Mouse (Mus musculus): ENCODE measurements around the gene Tmem223. TPM values are rescaled to one million over a fixed set of nuclear protein-coding genes. Genes with fewer than 3 reads are reported as not detected.

Tmem223 gene
- 195 and 202 TPM in 2 replicates for polyA plus RNA-seq (2015; fragmentation: Nextera tagmentation; extraction: Ambion mirVana)

GRCm38 (mm10) chr19:8770567-8771270, at the start of gene Tmem223:
TSS of gene Tmem223 (plus strand) at chr19:8770996.
- Histone ChIP-seq H3K4me3 (ENCODE audit: low read depth, low read length) (peak within 1 kb of the TSS; percentile 69), H3K9ac (ENCODE audit: low read depth, low read length) (peak within 1 kb of the TSS; percentile 92), H3K36me3 (ENCODE audit: control insufficient read depth, insufficient read depth, low read length) (peaks cover 36% of the 10 kb centered on the region), H3K9me3 (replicated peaks; ENCODE audit: control insufficient read depth, low read length, poor library complexity, severe bottlenecking) (no peaks in the 10 kb centered on the region), H3K4me2 (ENCODE audit: low read length) (peak within 1 kb of the TSS; percentile 74), H3K27me3 (ENCODE audit: control insufficient read depth, insufficient read depth, low read depth, low read length) (no peaks in the 10 kb centered on the region), H3K27ac (ENCODE audit: low read length) (peak within 1 kb of the TSS; percentile 88), H3K4me1 (ENCODE audit: control insufficient read depth, insufficient read depth, low read length) (peaks cover 29% of the 10 kb centered on the region)
- WGBS, result 17% methylated on average over 29 of the region's 29 CpGs
- peak; percentile 38; the same call in 1 of the 2 replicates for ATAC-seq

GRCm38 (mm10) chr19:8721378-8721777, 49.4 kb upstream of the Tmem223 start:
- Histone ChIP-seq H3K36me3 (ENCODE audit: control insufficient read depth, insufficient read depth, low read length) (peaks cover 18% of the 10 kb centered on the region), H3K4me3 (ENCODE audit: low read depth, low read length) (peak overlapping the region; percentile 78; the same call in 1 of the 2 replicates), H3K9me3 (replicated peaks; ENCODE audit: control insufficient read depth, low read length, poor library complexity, severe bottlenecking) (no peaks in the 10 kb centered on the region), H3K27me3 (ENCODE audit: control insufficient read depth, insufficient read depth, low read depth, low read length) (no peaks in the 10 kb centered on the region), H3K9ac (ENCODE audit: low read depth, low read length) (no peak overlapping the region), H3K27ac (ENCODE audit: low read length) (no peak overlapping the region), H3K4me2 (ENCODE audit: low read length) (peak overlapping the region; percentile 60), H3K4me1 (ENCODE audit: control insufficient read depth, insufficient read depth, low read length) (peaks cover 30% of the 10 kb centered on the region)
- WGBS, result 97% methylated on average over 1 of the region's 1 CpGs
- ATAC-seq, result no peak

- Histone ChIP-seq H3K4me2 (ENCODE audit: low read length) (peak overlapping the region; percentile 60), H3K36me3 (ENCODE audit: control insufficient read depth, insufficient read depth, low read length) (peaks cover 19% of the 10 kb centered on the region), H3K9me3 (replicated peaks; ENCODE audit: control insufficient read depth, low read length, poor library complexity, severe bottlenecking) (no peaks in the 10 kb centered on the region), H3K4me3 (ENCODE audit: low read depth, low read length) (peak overlapping the region; percentile 78), H3K9ac (ENCODE audit: low read depth, low read length) (peak overlapping the region; percentile 93), H3K27me3 (ENCODE audit: control insufficient read depth, insufficient read depth, low read depth, low read length) (no peaks in the 10 kb centered on the region), H3K4me1 (ENCODE audit: control insufficient read depth, insufficient read depth, low read length) (peaks cover 30% of the 10 kb centered on the region), H3K27ac (ENCODE audit: low read length) (no peak overlapping the region)
- WGBS, result 69% methylated on average over 4 of the region's 4 CpGs
- ATAC-seq, result no peak
These were observed 48.8 kb upstream of the Tmem223 start for GRCm38 (mm10) chr19:8722021-8722420.

- no peaks in the 10 kb centered on the region for H3K9me3 ChIP-seq (replicated peaks; ENCODE audit: control insufficient read depth, low read length, poor library complexity, severe bottlenecking)
- peak overlapping the region; percentile 97 for H3K27ac ChIP-seq (ENCODE audit: low read length)
- H3K4me3 ChIP-seq (ENCODE audit: low read depth, low read length), result peak overlapping the region; percentile 78
- peak; percentile 15 for ATAC-seq
- H3K36me3 ChIP-seq (ENCODE audit: control insufficient read depth, insufficient read depth, low read length), result peaks cover 19% of the 10 kb centered on the region
- H3K27me3 ChIP-seq (ENCODE audit: control insufficient read depth, insufficient read depth, low read depth, low read length), result no peaks in the 10 kb centered on the region
- peak overlapping the region; percentile 93 for H3K9ac ChIP-seq (ENCODE audit: low read depth, low read length)
- 0% methylated on average over 5 of the region's 5 CpGs for WGBS
- H3K4me1 ChIP-seq (ENCODE audit: control insufficient read depth, insufficient read depth, low read length), result peaks cover 30% of the 10 kb centered on the region
- peak overlapping the region; percentile 60 for H3K4me2 ChIP-seq (ENCODE audit: low read length)
These were observed 48.3 kb upstream of the Tmem223 start for GRCm38 (mm10) chr19:8722559-8722906.

GRCm38 (mm10) chr19:8722907-8723573, 47.8 kb upstream of the Tmem223 start, which contains the start of gene Slc3a2:
TSS of gene Slc3a2 (minus strand) at chr19:8723369.
- H3K27ac ChIP-seq (ENCODE audit: low read length), result peak within 1 kb of the TSS; percentile 97
- H3K9me3 ChIP-seq (replicated peaks; ENCODE audit: control insufficient read depth, low read length, poor library complexity, severe bottlenecking), result no peaks in the 10 kb centered on the region
- peak within 1 kb of the TSS; percentile 94 for H3K9ac ChIP-seq (ENCODE audit: low read depth, low read length)
- peaks cover 19% of the 10 kb centered on the region for H3K36me3 ChIP-seq (ENCODE audit: control insufficient read depth, insufficient read depth, low read length)
- H3K27me3 ChIP-seq (ENCODE audit: control insufficient read depth, insufficient read depth, low read depth, low read length), result no peaks in the 10 kb centered on the region
- H3K4me3 ChIP-seq (ENCODE audit: low read depth, low read length), result peak within 1 kb of the TSS; percentile 78
- H3K4me2 ChIP-seq (ENCODE audit: low read length), result peak within 1 kb of the TSS; percentile 87
- WGBS, result under 1% methylated on average over 50 of the region's 50 CpGs
- peaks cover 30% of the 10 kb centered on the region for H3K4me1 ChIP-seq (ENCODE audit: control insufficient read depth, insufficient read depth, low read length)
- ATAC-seq, result peak; percentile 97

GRCm38 (mm10) chr19:8723574-8724346, 47.0 kb upstream of the Tmem223 start:
- Histone ChIP-seq H3K4me2 (ENCODE audit: low read length) (peak overlapping the region; percentile 87), H3K9me3 (replicated peaks; ENCODE audit: control insufficient read depth, low read length, poor library complexity, severe bottlenecking) (no peaks in the 10 kb centered on the region), H3K4me3 (ENCODE audit: low read depth, low read length) (peak overlapping the region; percentile 78), H3K4me1 (ENCODE audit: control insufficient read depth, insufficient read depth, low read length) (peaks cover 30% of the 10 kb centered on the region), H3K9ac (ENCODE audit: low read depth, low read length) (peak overlapping the region; percentile 94), H3K36me3 (ENCODE audit: control insufficient read depth, insufficient read depth, low read length) (peaks cover 19% of the 10 kb centered on the region), H3K27me3 (ENCODE audit: control insufficient read depth, insufficient read depth, low read depth, low read length) (no peaks in the 10 kb centered on the region), H3K27ac (ENCODE audit: low read length) (peak overlapping the region; percentile 79)
- under 1% methylated on average over 20 of the region's 20 CpGs for WGBS
- ATAC-seq, result peak; percentile 18; the same call in 1 of the 2 replicates

- peak overlapping the region; percentile 78 for H3K4me3 ChIP-seq (ENCODE audit: low read depth, low read length)
- 2% methylated on average over 2 of the region's 2 CpGs for WGBS
- H3K27me3 ChIP-seq (ENCODE audit: control insufficient read depth, insufficient read depth, low read depth, low read length), result no peaks in the 10 kb centered on the region
- peaks cover 19% of the 10 kb centered on the region for H3K36me3 ChIP-seq (ENCODE audit: control insufficient read depth, insufficient read depth, low read length)
- H3K27ac ChIP-seq (ENCODE audit: low read length), result peak overlapping the region; percentile 79
- ATAC-seq, result no peak
- peaks cover 30% of the 10 kb centered on the region for H3K4me1 ChIP-seq (ENCODE audit: control insufficient read depth, insufficient read depth, low read length)
- peak overlapping the region; percentile 94 for H3K9ac ChIP-seq (ENCODE audit: low read depth, low read length)
- H3K4me2 ChIP-seq (ENCODE audit: low read length), result peak overlapping the region; percentile 87
- H3K9me3 ChIP-seq (replicated peaks; ENCODE audit: control insufficient read depth, low read length, poor library complexity, severe bottlenecking), result no peaks in the 10 kb centered on the region
These were observed 46.4 kb upstream of the Tmem223 start for GRCm38 (mm10) chr19:8724392-8724791.

- peaks cover 30% of the 10 kb centered on the region for H3K4me1 ChIP-seq (ENCODE audit: control insufficient read depth, insufficient read depth, low read length)
- H3K4me2 ChIP-seq (ENCODE audit: low read length), result peak overlapping the region; percentile 87
- no peak overlapping the region; the same call in 1 of the 2 replicates for H3K4me3 ChIP-seq (ENCODE audit: low read depth, low read length)
- no peaks in the 10 kb centered on the region for H3K9me3 ChIP-seq (replicated peaks; ENCODE audit: control insufficient read depth, low read length, poor library complexity, severe bottlenecking)
- 0 out of 2 replicates have a peak overlapping the region, but pooled peaks have one; percentile 7 for H3K9ac ChIP-seq (ENCODE audit: low read depth, low read length)
- ATAC-seq, result no peak
- no peaks in the 10 kb centered on the region for H3K27me3 ChIP-seq (ENCODE audit: control insufficient read depth, insufficient read depth, low read depth, low read length)
- peaks cover 19% of the 10 kb centered on the region for H3K36me3 ChIP-seq (ENCODE audit: control insufficient read depth, insufficient read depth, low read length)
- H3K27ac ChIP-seq (ENCODE audit: low read length), result no peak overlapping the region
- WGBS, result 51% methylated on average over 4 of the region's 4 CpGs
These were observed 45.6 kb upstream of the Tmem223 start for GRCm38 (mm10) chr19:8725081-8725613.

Data from midbrain, embryonic 16.5 days (tissue).